Mouse (Mus musculus) stomach, postnatal 0 days (tissue): Measurements from ENCODE around the gene Podn. TPM values are rescaled to one million over a fixed set of nuclear protein-coding genes. Genes with fewer than 3 reads are reported as not detected.

Experiments used
- ATAC-seq: fragments of 200-750 bp; cut with Nextera tagmentation; 2 replicates; pipeline ENCODE4 v1.8.0; 2017; ENCODE audit not compliant: low FRiP score, low TSS enrichment
- DNase-seq: peaks from one replicate; pipeline ENCODE4 v3.0.0-alpha.2; 2016; ENCODE audit warnings: low spot score
- H3K27ac ChIP-seq: fragments of 300-500 bp; sonication (generic); replicated peaks from 2 replicates; pipeline ENCODE4 v1.5.1; 2014; ENCODE audit warnings: mild to moderate bottlenecking, control low read depth
- H3K27me3 ChIP-seq: fragments of 300-500 bp; sonication (generic); 2 replicates; pipeline ENCODE4 v1.6.1; 2014; ENCODE audit warnings: low read length; ENCODE audit not compliant: control insufficient read depth, insufficient read depth
- H3K36me3 ChIP-seq: fragments of 300-500 bp; sonication (generic); 2 replicates; pipeline ENCODE4 v1.6.1; 2014; ENCODE audit warnings: low read length, mixed read lengths; ENCODE audit not compliant: control insufficient read depth, insufficient read depth
- H3K4me1 ChIP-seq: fragments of 300-500 bp; sonication (generic); replicated peaks from 2 replicates; pipeline ENCODE4 v1.6.1; 2014; ENCODE audit warnings: antibody characterized with exemption; ENCODE audit not compliant: control insufficient read depth, insufficient read depth
- H3K4me2 ChIP-seq: fragments of 300-500 bp; sonication (generic); replicated peaks from 2 replicates; pipeline ENCODE4 v1.6.1; 2014; ENCODE audit warnings: low read depth, mild to moderate bottlenecking, control low read depth, moderate library complexity
- H3K4me3 ChIP-seq: fragments of 300-500 bp; sonication (generic); 2 replicates; pipeline ENCODE4 v1.5.1; 2014; ENCODE audit warnings: low read depth, low read length, control low read depth
- H3K9ac ChIP-seq: fragments of 300-500 bp; sonication (generic); 2 replicates; pipeline ENCODE4 v1.6.1; 2014; ENCODE audit warnings: mild to moderate bottlenecking, low read length, control low read depth, mixed read lengths
- H3K9me3 ChIP-seq: fragments of 300-500 bp; sonication (generic); 2 replicates; pipeline ENCODE4 v1.6.1; 2016; ENCODE audit warnings: low read length; ENCODE audit not compliant: control insufficient read depth
- CTCF ChIP-seq: IDR thresholded peaks from 2 replicates; pipeline ENCODE4 v1.5.1; 2016; ENCODE audit warnings: antibody characterized with exemption, low read depth, mild to moderate bottlenecking, moderate library complexity
- EP300 ChIP-seq: optimal IDR thresholded peaks from 2 replicates; pipeline ENCODE3; 2016; ENCODE audit warnings: antibody characterized with exemption
- WGBS: fragments of 180-500 bp; shearing (Covaris S2); extraction: QIAGEN DNeasy Blood & Tissue Kit; methylation state at CpG from one replicate; pipeline ENCODE4 v1.1.7; 2014; 5-methylcytosine and 5-hydroxymethylcytosine counted together
- polyA plus RNA-seq: library from polyadenylated mRNA; unstranded; fragments of >200 nt; fragmentation: Nextera tagmentation; extraction: Ambion mirVana; gene quantifications from 2 replicates; pipeline ENCODE4 v1.2.1, GENCODE M21; 2015

Podn gene
- polyA plus RNA-seq, 1 experiment from 2014 or later, result 2.0 TPM

GRCm38 (mm10) chr4:108067261-108067660, 29.0 kb downstream of the Podn start:
- Histone ChIP-seq H3K9ac (no peak overlapping the region), H3K27me3 (no peaks in the 10 kb centered on the region), H3K9me3 (no peaks in the 10 kb centered on the region), H3K4me3 (no peak overlapping the region), H3K4me1 (no peaks in the 10 kb centered on the region; the same call in 1 of the 2 replicates), H3K36me3 (peaks cover 2% of the 10 kb centered on the region; the same call in 1 of the 2 replicates), H3K4me2 (no peak overlapping the region), H3K27ac (no peak overlapping the region)
- ATAC-seq (no peak), DNase-seq (no peak)
- TF ChIP-seq EP300, result no peak
- no peak for TF ChIP-seq CTCF
- 91% methylated on average over 7 of the region's 7 CpGs for WGBS

- 68% methylated on average over 4 of the region's 4 CpGs for WGBS
- no peak for ATAC-seq
- no peaks in the 10 kb centered on the region for H3K9me3 ChIP-seq
- TF ChIP-seq EP300, result no peak
- no peaks in the 10 kb centered on the region for H3K27me3 ChIP-seq
- no peak overlapping the region for H3K4me3 ChIP-seq
- H3K4me1 ChIP-seq, result no peaks in the 10 kb centered on the region; the same call in 1 of the 2 replicates
- no peak overlapping the region for H3K27ac ChIP-seq
- H3K4me2 ChIP-seq, result no peak overlapping the region
- DNase-seq, result no peak
- peaks cover 2% of the 10 kb centered on the region; the same call in 1 of the 2 replicates for H3K36me3 ChIP-seq
- H3K9ac ChIP-seq, result no peak overlapping the region
These were observed 29.7 kb downstream of the Podn start for GRCm38 (mm10) chr4:108066569-108066968.

- no peak overlapping the region for H3K9ac ChIP-seq
- ATAC-seq, result peak; percentile 87
- no peak overlapping the region for H3K4me3 ChIP-seq
- H3K4me2 ChIP-seq, result no peak overlapping the region
- H3K27ac ChIP-seq, result peak overlapping the region; percentile 67
- DNase-seq, result peak; percentile 41
- peaks cover 2% of the 10 kb centered on the region; the same call in 1 of the 2 replicates for H3K36me3 ChIP-seq
- no peaks in the 10 kb centered on the region for H3K9me3 ChIP-seq
- WGBS, result 76% methylated on average over 2 of the region's 2 CpGs
- H3K27me3 ChIP-seq, result no peaks in the 10 kb centered on the region
- no peaks in the 10 kb centered on the region for H3K4me1 ChIP-seq
- TF ChIP-seq EP300 (no peak), CTCF (no peak)
These were observed 30.9 kb downstream of the Podn start for GRCm38 (mm10) chr4:108065176-108065844.

GRCm38 (mm10) chr4:108063616-108064015, 32.6 kb downstream of the Podn start:
- 69% methylated on average over 6 of the region's 6 CpGs for WGBS

GRCm38 (mm10) chr4:108062524-108062923, 33.7 kb downstream of the Podn start:
- ATAC-seq (no peak), DNase-seq (no peak)
- TF ChIP-seq EP300 (no peak), CTCF (no peak)
- Histone ChIP-seq H3K27ac (no peak overlapping the region), H3K27me3 (no peaks in the 10 kb centered on the region), H3K4me1 (no peaks in the 10 kb centered on the region), H3K4me2 (no peak overlapping the region), H3K36me3 (peaks cover 7% of the 10 kb centered on the region; the same call in 1 of the 2 replicates), H3K9me3 (no peaks in the 10 kb centered on the region), H3K9ac (no peak overlapping the region), H3K4me3 (no peak overlapping the region)
- 93% methylated on average over 5 of the region's 5 CpGs for WGBS

More at GRCm38 (mm10) chr4:108063616-108064015, 32.6 kb downstream of the Podn start:
- no peak overlapping the region for H3K9ac ChIP-seq
- DNase-seq (no peak), ATAC-seq (no peak)
- no peak overlapping the region for H3K4me2 ChIP-seq
- H3K36me3 ChIP-seq, result peaks cover 7% of the 10 kb centered on the region; the same call in 1 of the 2 replicates
- no peaks in the 10 kb centered on the region for H3K27me3 ChIP-seq
- no peak overlapping the region for H3K27ac ChIP-seq
- H3K4me3 ChIP-seq, result no peak overlapping the region
- no peak for TF ChIP-seq CTCF
- no peak for TF ChIP-seq EP300
- no peaks in the 10 kb centered on the region for H3K4me1 ChIP-seq
- no peaks in the 10 kb centered on the region for H3K9me3 ChIP-seq

GRCm38 (mm10) chr4:108060774-108061173, 35.5 kb downstream of the Podn start:
- Histone ChIP-seq H3K4me3 (no peak overlapping the region), H3K27ac (no peak overlapping the region), H3K9ac (no peak overlapping the region), H3K4me1 (no peaks in the 10 kb centered on the region), H3K4me2 (no peak overlapping the region), H3K9me3 (no peaks in the 10 kb centered on the region), H3K27me3 (no peaks in the 10 kb centered on the region), H3K36me3 (peaks cover 7% of the 10 kb centered on the region)
- ATAC-seq, result no peak
- TF ChIP-seq CTCF (no peak), EP300 (no peak)
- DNase-seq, result no peak
- 84% methylated on average over 4 of the region's 4 CpGs for WGBS
